Mouse (Mus musculus) adrenal gland, postnatal 25 days (tissue): Measurements from ENCODE around the gene Slc25a19. TPM values are rescaled to one million over a fixed set of nuclear protein-coding genes. Genes with fewer than 3 reads are reported as not detected.

Source experiments
- DNase-seq: peaks from one replicate; pipeline ENCODE4 v3.0.0; 2021; ENCODE audit warnings: mixed read lengths
- total RNA-seq: library from RNA; stranded (reverse); gene quantifications from 2 replicates; pipeline ENCODE4 v1.2.3, GENCODE M21; 2021

Gene Slc25a19
- total RNA-seq, 1 experiment from 2014 or later: 114 TPM

DNA sequence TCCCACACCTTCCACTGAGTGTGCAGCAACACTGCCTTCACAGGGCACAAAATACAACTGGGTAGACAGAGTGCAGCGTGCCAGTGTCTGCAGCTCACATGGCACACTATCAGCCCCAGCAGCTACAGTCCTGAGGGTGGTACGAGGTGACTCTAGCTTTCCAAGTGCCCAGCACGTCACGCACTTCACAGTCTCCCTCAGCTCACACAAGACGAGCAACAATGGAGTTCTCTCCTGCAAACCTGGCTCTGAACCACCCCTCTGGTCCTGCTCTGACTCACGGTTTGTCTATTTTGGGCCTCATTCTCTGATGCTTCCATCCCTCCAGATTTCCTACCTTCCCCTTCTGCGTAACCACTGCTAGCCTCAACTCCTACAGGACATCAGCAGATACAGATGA lies 28.4 kb downstream of the Slc25a19 start:
- no peak for DNase-seq

DNA sequence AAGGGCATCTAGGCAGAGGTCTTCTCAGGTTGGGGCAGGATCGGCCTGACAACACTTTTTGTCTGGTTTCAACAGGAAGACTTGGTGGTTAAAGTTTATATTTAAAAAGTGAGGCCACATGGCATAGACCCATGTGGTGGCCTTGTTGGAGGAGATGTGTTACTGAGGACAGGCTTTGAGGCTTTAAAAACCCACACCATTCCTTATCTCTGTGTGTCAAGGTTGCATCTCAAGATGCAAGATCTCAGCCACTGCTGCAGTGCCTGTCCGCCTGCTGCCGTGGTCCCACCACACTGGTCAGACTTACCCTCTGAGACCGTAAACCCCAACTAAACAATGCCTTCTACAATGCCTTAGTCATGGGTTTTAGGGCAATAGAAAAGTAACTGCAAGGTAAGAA lies 29.8 kb downstream of the Slc25a19 start:
- no peak for DNase-seq

DNA sequence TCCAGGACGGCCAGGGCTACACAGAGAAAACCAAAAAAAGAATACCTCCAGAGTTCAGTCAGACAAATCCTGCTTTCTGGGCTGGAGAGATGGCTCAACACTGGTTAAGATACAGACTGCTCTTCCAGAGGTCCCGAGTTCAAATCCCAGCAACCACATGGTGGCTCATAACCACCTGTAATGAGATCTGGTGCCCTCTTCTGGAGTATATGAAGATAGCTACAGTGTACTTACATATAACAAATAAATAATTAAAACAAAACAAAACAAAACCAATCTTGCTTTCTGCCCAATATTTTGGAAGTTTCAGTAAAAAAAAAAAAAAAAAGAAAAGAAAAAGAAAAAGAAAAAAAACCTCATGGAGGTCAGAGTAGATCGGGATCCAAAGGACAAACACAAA lies 32.9 kb downstream of the Slc25a19 start:
- no peak for DNase-seq

DNA sequence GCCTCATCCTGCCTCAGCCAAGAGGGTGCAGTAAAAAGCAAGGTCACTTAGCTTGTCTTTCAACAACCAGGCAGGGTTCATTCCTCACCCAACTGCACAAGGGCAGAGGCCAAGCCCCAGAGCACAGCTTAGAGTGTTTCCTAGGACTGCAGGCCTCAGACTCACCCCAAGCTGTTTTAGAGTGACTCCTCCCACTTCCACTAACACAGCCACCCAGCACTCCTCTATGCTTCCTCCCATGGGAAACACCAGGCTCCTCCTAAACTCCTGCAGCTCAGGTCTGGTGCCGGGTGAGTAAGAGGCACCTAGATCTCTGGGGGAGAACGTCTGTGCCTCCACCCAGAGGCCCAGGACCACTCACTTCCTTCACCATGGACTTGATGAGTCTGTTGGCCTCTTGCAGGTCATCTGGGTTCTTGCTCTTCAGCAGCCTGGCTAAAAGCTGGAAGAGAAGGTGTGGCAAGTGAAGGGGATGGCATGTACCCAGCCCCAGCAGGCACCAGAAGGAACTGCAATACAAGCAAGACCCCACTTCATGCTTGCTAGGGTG lies 37.5 kb downstream of the Slc25a19 start:
- DNase-seq: no peak

DNA sequence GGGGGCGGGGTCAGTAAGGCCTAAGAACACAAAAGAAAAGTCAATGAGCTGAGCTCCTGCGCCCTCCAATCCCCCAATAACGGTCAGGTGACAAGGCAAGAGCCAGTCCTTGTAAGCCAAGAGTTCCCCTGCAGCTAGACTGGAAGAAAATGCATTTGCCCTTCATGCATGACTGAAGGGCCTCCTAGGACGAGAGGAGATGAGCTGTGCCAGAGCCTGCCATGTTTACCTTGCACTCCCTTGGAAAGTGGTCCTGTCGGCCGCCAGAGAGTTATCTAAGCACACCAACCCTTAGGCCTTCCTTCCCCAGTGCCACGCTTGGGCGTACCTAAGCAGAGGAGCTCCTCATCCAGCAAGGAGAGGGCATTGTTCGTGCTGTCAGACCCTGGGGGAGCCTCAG lies 40.1 kb downstream of the Slc25a19 start:
- no peak for DNase-seq

DNA sequence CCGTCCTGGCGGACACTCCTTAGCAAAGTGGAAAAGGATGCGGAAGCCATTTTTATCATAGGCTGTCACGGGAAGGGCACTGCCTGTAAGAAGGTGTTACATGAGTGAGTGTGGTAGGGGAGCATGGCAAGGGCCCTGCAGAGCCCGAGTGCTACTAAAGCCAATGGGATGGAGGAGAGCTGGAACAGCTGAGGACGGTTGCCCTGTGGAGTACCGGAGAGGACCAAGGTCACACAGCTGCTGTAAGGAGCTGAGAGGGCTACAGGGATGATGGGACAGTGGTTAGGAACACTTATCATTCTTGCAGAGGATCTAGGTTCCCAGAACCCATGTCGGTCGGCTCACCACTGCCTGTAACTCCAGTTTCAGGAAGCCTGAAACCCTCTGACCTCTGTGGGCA lies 41.7 kb downstream of the Slc25a19 start:
- no peak for DNase-seq

DNA sequence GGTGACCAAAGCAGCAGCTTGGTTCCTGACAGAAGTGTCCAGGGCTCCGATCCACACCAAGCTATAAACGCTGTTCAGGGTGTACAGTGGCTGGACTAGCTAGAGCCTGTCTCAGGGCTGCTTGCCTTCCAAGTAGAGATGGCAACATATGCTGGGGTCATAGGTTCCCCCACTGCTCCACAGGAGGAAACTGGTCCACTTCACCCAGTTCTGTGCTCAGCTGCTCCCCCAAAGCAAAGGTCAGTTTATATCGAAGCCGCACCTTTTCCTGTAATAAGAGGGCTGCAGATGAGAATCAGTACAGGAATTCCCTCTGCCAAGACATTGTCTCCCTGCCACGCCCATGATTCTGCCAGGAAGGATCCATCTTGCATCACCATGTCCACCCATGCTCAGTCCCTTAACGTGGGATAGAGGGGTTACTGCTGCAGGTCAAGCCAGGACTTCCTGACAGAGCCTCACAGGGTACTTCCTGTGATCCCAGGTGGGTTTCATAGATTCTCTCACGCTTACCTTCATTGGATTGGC lies 42.5 kb downstream of the Slc25a19 start:
- DNase-seq: no peak

DNA sequence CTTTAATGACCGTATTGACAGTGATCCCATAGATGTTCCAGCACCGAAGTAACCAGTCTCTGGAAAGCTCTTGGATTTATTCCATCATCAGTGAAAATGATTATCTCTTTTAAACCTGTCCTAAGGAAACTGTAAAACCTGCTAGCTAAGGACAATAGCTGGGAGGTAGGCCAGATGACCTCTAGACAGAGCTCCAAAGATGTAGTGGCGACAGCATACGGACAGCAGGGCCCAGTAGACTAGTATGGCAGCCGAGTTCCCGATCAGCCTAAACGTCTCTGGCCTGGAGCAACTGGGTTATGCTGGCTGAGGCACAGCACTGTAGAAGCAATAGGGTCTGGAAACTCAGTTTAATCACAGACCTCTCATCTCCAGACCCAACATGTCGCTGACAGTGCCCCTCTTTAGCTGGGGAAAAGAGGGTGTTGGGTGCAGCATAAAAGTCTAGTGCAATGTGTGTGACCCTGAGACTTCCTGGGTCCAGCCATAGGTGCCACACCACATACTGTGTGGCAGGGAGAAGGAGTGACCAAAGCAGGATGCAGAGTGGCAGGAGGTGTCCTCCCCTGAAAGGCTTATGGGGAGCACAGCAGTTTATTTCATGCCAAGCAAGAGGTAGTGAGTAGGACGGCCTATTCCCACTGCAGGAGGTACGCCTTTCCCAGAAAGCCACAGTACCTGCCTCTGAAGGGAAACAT lies 43.6 kb downstream of the Slc25a19 start:
- no peak for DNase-seq

DNA sequence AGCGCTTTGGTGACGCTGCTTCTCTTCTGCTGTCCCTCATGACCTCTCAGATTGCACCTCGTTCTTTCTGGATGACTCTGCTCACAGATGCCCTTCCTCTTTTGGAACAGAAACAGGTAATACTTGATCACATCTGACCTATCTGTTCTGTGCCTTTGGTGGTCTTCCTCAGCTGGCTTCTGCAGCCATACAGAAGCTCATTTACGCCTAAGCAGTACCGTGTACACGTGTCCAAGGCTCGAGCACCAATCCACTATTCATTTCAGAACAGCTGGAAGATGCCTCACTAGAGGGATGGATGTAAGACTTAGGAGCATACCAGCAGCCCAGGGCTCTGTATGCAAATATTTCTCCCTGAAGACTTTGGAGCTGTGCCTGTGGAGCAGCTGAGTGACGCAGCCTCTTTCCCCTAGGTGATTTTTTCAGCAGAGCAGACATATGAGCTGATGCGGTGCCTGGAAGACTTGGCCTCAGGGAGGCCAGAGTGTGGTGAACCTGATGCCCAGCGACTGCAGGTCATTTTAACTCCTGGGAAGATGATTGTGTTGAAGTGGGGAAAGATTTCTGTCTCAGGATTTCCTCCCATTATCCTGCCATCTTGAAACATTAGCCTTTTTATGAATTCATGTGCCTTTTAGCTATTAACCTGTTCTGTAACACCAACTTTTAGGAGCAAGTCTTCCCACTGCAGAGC lies 45.0 kb downstream of the Slc25a19 start:
- DNase-seq: no peak

DNA sequence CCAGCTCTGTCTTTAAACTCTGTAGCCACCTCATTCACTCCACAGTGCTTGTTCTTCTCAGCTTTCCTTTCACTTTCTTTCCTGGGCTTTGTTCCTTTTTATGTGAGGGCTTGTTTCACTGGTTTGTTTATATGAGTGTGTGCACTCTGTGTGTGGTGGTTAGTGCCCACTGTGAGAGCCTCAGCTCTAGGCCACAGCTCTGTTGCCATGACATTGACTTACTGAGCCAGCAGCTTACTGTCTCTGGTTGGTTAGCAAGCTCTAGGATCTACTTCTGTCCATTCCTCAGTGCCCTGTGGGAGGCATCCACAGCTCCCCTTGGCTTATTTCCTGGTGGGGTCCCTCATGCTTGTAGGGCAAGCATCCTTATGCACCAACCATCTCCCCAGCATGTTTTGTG lies 49.0 kb downstream of the Slc25a19 start:
- no peak for DNase-seq

DNA sequence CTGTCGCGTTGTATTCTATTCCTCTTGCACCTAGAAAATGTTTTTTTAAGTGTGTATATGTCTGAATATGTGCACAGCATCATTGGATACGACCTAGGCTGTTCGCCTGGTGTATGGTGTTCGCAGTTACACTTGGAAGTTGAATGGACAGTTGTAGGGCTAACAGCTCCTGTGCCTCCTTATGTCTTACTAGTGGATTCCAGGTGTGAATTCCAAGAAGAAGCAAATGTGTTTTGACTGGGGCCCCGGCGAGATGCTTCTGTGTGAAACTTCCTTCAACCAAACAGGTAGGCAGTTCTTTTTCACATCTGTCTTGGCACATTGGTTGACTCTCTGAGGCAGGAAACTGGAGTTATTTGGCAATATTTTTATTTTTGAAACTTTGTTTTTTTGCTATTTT lies 63.1 kb downstream of the Slc25a19 start:
- DNase-seq: no peak

Other genes starting within 250 kb of the Slc25a19 start
- gene Cdr2l, start 246.4 kb downstream of the Slc25a19 start, total RNA-seq: 59.1 and 82.5 TPM in 2 replicates
- gene Mrpl58, start 224.5 kb downstream of the Slc25a19 start, total RNA-seq: 140 and 153 TPM in 2 replicates
- gene Atp5h, start 208.3 kb downstream of the Slc25a19 start, total RNA-seq: 518 and 521 TPM in 2 replicates
- 59.9 and 72.4 TPM in 2 replicates for gene Kctd2, start 208.2 kb downstream of the Slc25a19 start, total RNA-seq
- gene Trim80, start 187.8 kb downstream of the Slc25a19 start, total RNA-seq: 0.21 TPM in 1 of 2 replicates, not detected in the other
- not detected in 2 replicates for gene Slc16a5, start 165.8 kb downstream of the Slc25a19 start, total RNA-seq
- 11.4 and 11.5 TPM in 2 replicates for gene Armc7, start 152.6 kb downstream of the Slc25a19 start, total RNA-seq
- gene Nt5c, start 136.4 kb downstream of the Slc25a19 start, total RNA-seq: 131 and 151 TPM in 2 replicates
- gene Jpt1, start 113.9 kb downstream of the Slc25a19 start, total RNA-seq: 91.7 and 92.8 TPM in 2 replicates
- gene Sumo2, start 92.0 kb downstream of the Slc25a19 start, total RNA-seq: 254 and 263 TPM in 2 replicates
- gene Nup85, start 63.9 kb downstream of the Slc25a19 start, total RNA-seq: 54.0 and 60.7 TPM in 2 replicates
- gene Mrps7, start 24.4 kb downstream of the Slc25a19 start, total RNA-seq: 89.3 and 99.8 TPM in 2 replicates
- 25.4 and 31.1 TPM in 2 replicates for gene Gga3, start 24.2 kb downstream of the Slc25a19 start, total RNA-seq
- 135 and 205 TPM in 2 replicates for gene Mif4gd, start 15.3 kb downstream of the Slc25a19 start, total RNA-seq
- 109 and 166 TPM in 2 replicates for gene Grb2, start 80.3 kb upstream of the Slc25a19 start, total RNA-seq
- gene Tmem94, start 137.1 kb upstream of the Slc25a19 start, total RNA-seq: 80.9 and 114 TPM in 2 replicates
- 56.2 and 73.4 TPM in 2 replicates for gene Caskin2, start 185.3 kb upstream of the Slc25a19 start, total RNA-seq
- 20.7 and 27.4 TPM in 2 replicates for gene Tsen54, start 186.4 kb upstream of the Slc25a19 start, total RNA-seq
- 8.4 and 11.8 TPM in 2 replicates for gene Llgl2, start 195.8 kb upstream of the Slc25a19 start, total RNA-seq
- gene Myo15b, start 230.1 kb upstream of the Slc25a19 start, total RNA-seq: 0.36 TPM in 1 of 2 replicates, not detected in the other